Mouse (Mus musculus): ENCODE results near the gene Casp9.

- TF ChIP-seq GATA1 (IDR thresholded peaks at IDR 0.05; ENCODE audit: borderline replicate concordance, low read length), result no peak
- no peak for TF ChIP-seq FLI1 (IDR thresholded peaks at IDR 0.05; ENCODE audit: low read length)
These were observed 25.9 kb upstream of the Casp9 start for GRCm38 (mm10) chr4:141767353-141768036.
